Mouse (Mus musculus) retina, adult 2 months (tissue): ENCODE measurements around the gene Rnf183.

Experiments used
- DNase-seq: peaks from one replicate; pipeline ENCODE4 v3.0.0-alpha.2; 2012; ENCODE audit warnings: low read depth, low spot score

The Rnf183 gene

GRCm38 (mm10) chr4:62383752-62384151, 51.3 kb downstream of the Rnf183 start:
- no peak for DNase-seq

DNA sequence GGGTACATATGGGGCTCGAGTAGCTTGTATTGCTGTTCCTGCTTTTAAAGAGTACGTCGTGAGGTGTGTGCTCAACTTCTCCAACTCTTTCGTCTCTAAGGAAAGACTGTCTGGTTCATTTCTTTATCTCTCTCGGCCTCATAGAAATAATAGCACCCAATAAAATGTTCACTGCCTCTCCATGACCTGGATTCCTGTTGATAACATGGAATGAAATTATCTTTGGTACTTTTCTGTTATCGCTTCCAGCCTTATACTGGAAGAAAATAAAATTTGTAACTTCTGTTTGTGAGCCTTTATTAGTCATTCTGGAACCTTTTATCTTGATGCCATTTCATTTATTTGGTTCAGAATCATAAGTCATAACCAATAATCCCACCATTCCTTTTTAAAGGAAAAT, 51.8 kb downstream of the Rnf183 start:
- no peak for DNase-seq

DNA sequence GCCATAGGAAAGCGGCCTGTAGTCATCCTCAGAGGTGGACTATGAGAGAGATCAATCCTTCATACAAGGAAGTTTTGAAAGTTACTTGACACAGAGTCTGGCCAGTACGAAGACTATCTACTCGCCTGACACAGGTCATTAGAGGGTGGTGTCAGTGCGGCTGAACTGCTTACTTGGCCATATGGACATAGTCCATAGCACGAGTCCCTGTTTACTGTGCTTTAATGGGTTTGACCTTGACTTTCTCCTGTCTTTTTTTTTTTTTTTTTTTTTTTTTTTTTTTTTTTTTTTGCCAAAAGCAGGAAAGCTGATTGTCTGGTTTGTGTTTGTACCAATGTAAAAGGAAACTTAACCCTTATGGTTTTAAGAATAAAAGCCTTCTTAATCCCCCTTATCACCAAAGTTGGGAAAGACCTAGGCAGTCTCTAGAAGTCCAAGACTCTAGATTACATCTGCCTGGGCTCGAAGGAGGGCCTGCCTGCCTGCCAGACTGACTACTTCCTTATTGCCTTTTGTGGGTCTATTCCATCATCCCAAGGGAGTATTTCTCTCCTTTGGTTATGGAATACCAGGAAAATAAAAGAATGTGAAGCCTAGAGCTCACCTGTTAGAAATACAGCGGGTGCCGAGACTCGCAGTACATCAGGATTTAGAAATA, 55.2 kb downstream of the Rnf183 start:
- no peak for DNase-seq
